Mouse (Mus musculus) CH12.LX (cell line): ENCODE measurements at regions not wholly inside any gene's neighbourhood (a gene's known extent, or its start where the extent isn't known, plus 50 kb on each side); places are given as distances from the start of the nearest gene placed in this dataset.

Experiments
- DNase-seq: peaks from one replicate; pipeline ENCODE4 v3.0.0-alpha.2; 2013; ENCODE audit errors: extremely low read depth
- H3K27ac ChIP-seq: 2 replicates; pipeline ENCODE4 v1.5.1; 2012; ENCODE audit warnings: low read depth, mild to moderate bottlenecking, control low read depth, moderate library complexity; ENCODE audit not compliant: insufficient read depth
- H3K27me3 ChIP-seq: replicated peaks from 2 replicates; pipeline ENCODE3; 2012; ENCODE audit warnings: inconsistent platforms
- H3K36me3 ChIP-seq, 2 experiments: replicated peaks in 1 of 2; 2 replicates each; pipeline versions ENCODE3 to v1.6.1; 2012; ENCODE audit warnings: inconsistent platforms in 1 of 2, low read length in 1 of 2, mild to moderate bottlenecking in 1 of 2, mixed read lengths in 1 of 2, moderate library complexity in 1 of 2; ENCODE audit not compliant: control insufficient read depth in 1 of 2, insufficient read depth in 1 of 2
- H3K4me1 ChIP-seq, 2 experiments: 2 replicates each; pipeline ENCODE4 v1.6.1; 2012; ENCODE audit warnings: inconsistent platforms in 1 of 2, moderate library complexity in 1 of 2; ENCODE audit not compliant: insufficient read depth in 2 of 2, control insufficient read depth in 1 of 2
- H3K4me2 ChIP-seq: 2 replicates; pipeline ENCODE4 v1.6.1; 2012; ENCODE audit warnings: low read depth, mild to moderate bottlenecking, control low read depth; ENCODE audit not compliant: poor library complexity, insufficient read depth, severe bottlenecking
- H3K4me3 ChIP-seq, 3 experiments: fragments of 150-350 bp in 1 of 3; sonication (generic) in 1 of 3; replicated peaks in 1 of 3; 2 replicates each; pipeline versions ENCODE3 to v1.5.1; 2011 to 2012; ENCODE audit warnings: low read depth in 2 of 3, low read length in 2 of 3, mild to moderate bottlenecking in 2 of 3, moderate library complexity in 2 of 3, control low read depth in 1 of 3, improper control_type of control experiment in 1 of 3, inconsistent platforms in 1 of 3, mixed read lengths in 1 of 3; ENCODE audit not compliant: poor library complexity in 1 of 3
- H3K79me2 ChIP-seq: replicated peaks from 2 replicates; pipeline ENCODE4 v1.6.1; 2012; ENCODE audit warnings: mild to moderate bottlenecking, moderate library complexity; ENCODE audit not compliant: control insufficient read depth, poor library complexity, insufficient read depth, severe bottlenecking; ENCODE audit errors: extremely low read depth
- H3K9ac ChIP-seq: 2 replicates; pipeline ENCODE4 v1.6.1; 2012; ENCODE audit warnings: low read depth, mild to moderate bottlenecking, control low read depth, moderate library complexity; ENCODE audit not compliant: insufficient read depth
- H3K9me3 ChIP-seq: replicated peaks from 2 replicates; pipeline ENCODE3; 2012; ENCODE audit warnings: low read length, inconsistent platforms, mixed read lengths
- CHD1 ChIP-seq: IDR thresholded peaks from 2 replicates; pipeline ENCODE4 v1.6.1; 2012; ENCODE audit warnings: low read depth, low read length, improper control_type of control experiment, inconsistent platforms
- CTCF ChIP-seq, 2 experiments: IDR thresholded peaks in 1 of 2; conservative IDR thresholded peaks in 1 of 2; 2 replicates each; pipeline ENCODE4 v1.5.1; 2011 to 2012; ENCODE audit warnings: low read depth in 2 of 2, low read length in 2 of 2, improper control_type of control experiment in 1 of 2, inconsistent platforms in 1 of 2, mild to moderate bottlenecking in 1 of 2, moderate library complexity in 1 of 2
- E2F4 ChIP-seq: IDR thresholded peaks from 2 replicates; pipeline ENCODE4 v1.6.1; 2011; ENCODE audit warnings: low read depth, low read length, improper control_type of control experiment; ENCODE audit not compliant: insufficient replicate concordance
- ELF1 ChIP-seq: IDR thresholded peaks from 2 replicates; pipeline ENCODE4 v1.6.1; 2014; ENCODE audit warnings: low read depth, mild to moderate bottlenecking, inconsistent platforms, low read length, improper control_type of control experiment
- EP300 ChIP-seq: IDR thresholded peaks from 2 replicates; pipeline ENCODE4 v1.6.1; 2011; ENCODE audit warnings: low read length, improper control_type of control experiment
- HCFC1 ChIP-seq: IDR thresholded peaks from 2 replicates; pipeline ENCODE4 v1.6.1; 2012; ENCODE audit warnings: low read depth, mild to moderate bottlenecking, inconsistent platforms, low read length, improper control_type of control experiment
- IRF4 ChIP-seq: IDR thresholded peaks from 2 replicates; pipeline ENCODE4 v1.6.1; 2014; ENCODE audit warnings: low read depth, mild to moderate bottlenecking, inconsistent platforms, low read length, improper control_type of control experiment
- JUN ChIP-seq: IDR thresholded peaks from 2 replicates; pipeline ENCODE4 v1.6.1; 2011; ENCODE audit warnings: low read depth, mild to moderate bottlenecking, low read length, improper control_type of control experiment, moderate library complexity; ENCODE audit not compliant: insufficient read depth
- MAX ChIP-seq: IDR thresholded peaks from 2 replicates; pipeline ENCODE4 v1.6.1; 2011; ENCODE audit warnings: low read length, improper control_type of control experiment
- MAZ ChIP-seq: IDR thresholded peaks from 2 replicates; pipeline ENCODE4 v1.6.1; 2012; ENCODE audit warnings: low read depth, mild to moderate bottlenecking, inconsistent platforms, low read length, improper control_type of control experiment, moderate library complexity
- MEF2A ChIP-seq: IDR thresholded peaks from 2 replicates; pipeline ENCODE4 v1.6.1; 2014; ENCODE audit warnings: low read depth, mild to moderate bottlenecking, inconsistent platforms, low read length, improper control_type of control experiment, borderline replicate concordance
- MXI1 ChIP-seq: IDR thresholded peaks from 2 replicates; pipeline ENCODE4 v1.6.1; 2011; ENCODE audit warnings: mild to moderate bottlenecking, low read depth, low read length, improper control_type of control experiment
- NRF1 ChIP-seq: IDR thresholded peaks from 2 replicates; pipeline ENCODE4 v1.6.1; 2014; ENCODE audit warnings: low read depth, mild to moderate bottlenecking, inconsistent platforms, low read length, improper control_type of control experiment, moderate library complexity
- PAX5 ChIP-seq: IDR thresholded peaks from 2 replicates; pipeline ENCODE4 v1.6.1; 2012; ENCODE audit warnings: low read length, inconsistent platforms, mixed read lengths
- RAD21 ChIP-seq: IDR thresholded peaks from 2 replicates; pipeline ENCODE4 v1.6.1; 2011; ENCODE audit warnings: low read depth, mild to moderate bottlenecking, low read length, improper control_type of control experiment, moderate library complexity
- RCOR1 ChIP-seq: conservative IDR thresholded peaks from 2 replicates; pipeline ENCODE4 v1.6.1; 2012; ENCODE audit warnings: low read depth, mild to moderate bottlenecking, inconsistent platforms, low read length, improper control_type of control experiment
- SMC3 ChIP-seq: IDR thresholded peaks from 2 replicates; pipeline ENCODE4 v1.6.1; 2011; ENCODE audit warnings: low read depth, low read length, improper control_type of control experiment
- TCF12 ChIP-seq: IDR thresholded peaks from 2 replicates; pipeline ENCODE4 v1.6.1; 2014; ENCODE audit warnings: low read depth, mild to moderate bottlenecking, inconsistent platforms, low read length, improper control_type of control experiment
- UBTF ChIP-seq: IDR thresholded peaks from 2 replicates; pipeline ENCODE4 v1.6.1; 2012; ENCODE audit warnings: low read depth, mild to moderate bottlenecking, inconsistent platforms, low read length, improper control_type of control experiment, moderate library complexity
- USF2 ChIP-seq: conservative IDR thresholded peaks from 2 replicates; pipeline ENCODE4 v1.6.1; 2011; ENCODE audit warnings: low read depth, low read length, improper control_type of control experiment
- ZC3H11A ChIP-seq: IDR thresholded peaks from 2 replicates; pipeline ENCODE4 v1.6.1; 2012; ENCODE audit warnings: low read depth, mild to moderate bottlenecking, inconsistent platforms, low read length, improper control_type of control experiment
- ZKSCAN1 ChIP-seq: IDR thresholded peaks from 2 replicates; pipeline ENCODE4 v1.6.1; 2012; ENCODE audit warnings: low read depth, inconsistent platforms, low read length, improper control_type of control experiment, borderline replicate concordance
- ZMIZ1 ChIP-seq: IDR thresholded peaks from 2 replicates; pipeline ENCODE4 v1.6.1; 2012; ENCODE audit warnings: low read depth, mild to moderate bottlenecking, inconsistent platforms, low read length, improper control_type of control experiment
- dilution Hi-C: fragments of 300-500 bp; cut with MboI; formaldehyde crosslinking; loops from 2 replicates; pipeline ENCODE4 v1.14.3; 2020; ENCODE audit warnings: low sequenced_read_pairs; ENCODE audit not compliant: extremely low pct_unique_long_range_greater_than_20kb, extremely low pct_ligation_motif_present
- in situ Hi-C: fragments of 300-500 bp; cut with MboI; formaldehyde crosslinking; loops from 3 replicates; pipeline ENCODE4 v1.14.3; 2019; ENCODE audit warnings: low sequenced_read_pairs, low pct_ligation_motif_present, low pct_unique_long_range_greater_than_20kb, mixed read lengths

DNA sequence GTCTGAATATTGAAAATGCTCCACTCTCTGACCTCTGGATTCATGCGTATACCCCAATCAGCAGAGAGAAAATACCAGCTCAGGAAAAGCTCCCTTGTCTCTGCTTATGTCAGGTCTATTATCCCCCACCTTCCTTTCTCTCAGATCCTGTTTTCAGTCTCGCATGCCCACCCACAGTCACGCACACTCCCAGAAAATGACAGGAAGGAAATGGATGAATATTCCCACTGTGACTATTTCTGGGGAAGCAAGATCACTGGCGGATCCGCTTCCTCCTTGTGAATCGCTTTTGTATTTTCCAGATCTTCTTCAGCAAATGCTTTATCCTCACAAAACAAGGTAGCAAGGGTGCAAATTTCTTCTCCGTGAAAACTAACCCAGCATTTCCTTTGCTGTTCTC is 627.3 kb upstream of the Cdh11 start:
- H3K27ac ChIP-seq = no peak overlapping the region
- no peaks in the 10 kb centered on the region for H3K79me2 ChIP-seq
- TF ChIP-seq HCFC1 (no peak), TCF12 (no peak), SMC3 (no peak), NRF1 (no peak), ZKSCAN1 (no peak), E2F4 (no peak), CHD1 (no peak), USF2 (no peak), MAX (no peak), ZMIZ1 (no peak), ELF1 (no peak), CTCF (conservative IDR thresholded peaks at IDR 0.05 in 1 of 2, IDR thresholded peaks at IDR 0.05 in 1 of 2; ENCODE audit: low read depth in 2 of 2, low read length in 2 of 2) (no peak)
- TF ChIP-seq, all 38 proteins: peak for 0
- H3K27me3 ChIP-seq = no peaks in the 10 kb centered on the region
- no peak overlapping the region for H3K9ac ChIP-seq
- in situ Hi-C loops (no loop called here), dilution Hi-C loops (no loop called here)
- DNase-seq = no peak
- no peaks in the 10 kb centered on the region for H3K9me3 ChIP-seq
- H3K4me2 ChIP-seq = no peak overlapping the region
- H3K4me3 ChIP-seq = no peak overlapping the region
- H3K4me1 ChIP-seq = no peaks in the 10 kb centered on the region
- H3K36me3 ChIP-seq = no peaks in the 10 kb centered on the region

DNA sequence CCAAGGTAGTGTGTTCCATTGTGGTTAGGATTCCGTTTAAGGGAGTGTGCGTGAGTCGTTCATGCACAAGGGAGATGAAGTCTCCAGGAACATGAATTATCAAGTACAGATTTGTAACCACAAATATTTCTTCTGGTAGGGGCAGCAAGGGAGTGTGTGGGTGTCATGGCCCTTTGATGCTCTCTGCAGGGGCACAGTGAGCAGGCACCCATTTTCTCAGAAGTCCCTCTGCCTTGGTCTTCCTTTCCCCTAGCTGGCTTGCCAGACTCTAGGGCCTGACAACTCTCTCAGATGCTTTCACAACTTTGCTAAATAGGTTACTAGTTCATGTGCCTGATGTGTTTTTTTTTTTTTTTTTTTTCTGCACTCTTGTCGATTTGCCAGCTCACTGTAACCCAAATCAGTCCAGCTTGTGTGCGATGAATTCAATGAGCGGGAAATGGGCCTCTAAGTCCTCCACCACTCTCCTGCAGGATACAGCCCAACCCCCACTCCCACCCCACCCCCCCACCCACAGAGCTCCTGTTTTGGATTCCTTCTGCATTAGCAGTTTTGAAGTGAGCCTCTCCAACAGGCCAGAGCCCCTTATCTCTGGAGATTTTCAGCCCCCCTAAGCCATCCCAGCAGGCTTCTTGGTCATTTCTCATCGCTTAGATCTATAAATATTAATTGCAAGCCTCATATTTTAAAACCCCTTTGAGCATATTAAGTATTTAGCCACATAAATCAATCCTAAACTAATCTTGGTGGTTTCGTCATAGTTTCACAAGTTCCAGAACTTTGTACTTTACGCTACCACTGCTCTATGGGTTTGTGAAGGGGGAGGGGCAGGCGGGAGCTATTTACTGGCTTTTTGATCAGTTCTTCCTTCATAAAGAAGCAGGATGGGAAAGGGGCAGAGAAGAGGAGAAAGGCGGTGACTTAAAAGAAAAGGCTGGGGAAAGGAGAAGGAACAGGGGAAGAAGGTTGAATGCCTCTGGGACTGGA is 628.4 kb upstream of the Cdh11 start:
- dilution Hi-C loops = no loop called here
- Histone ChIP-seq H3K4me3 (no peak overlapping the region), H3K79me2 (no peaks in the 10 kb centered on the region), H3K4me2 (no peak overlapping the region), H3K36me3 (no peaks in the 10 kb centered on the region), H3K27me3 (no peaks in the 10 kb centered on the region), H3K9ac (no peak overlapping the region), H3K4me1 (no peaks in the 10 kb centered on the region), H3K9me3 (no peaks in the 10 kb centered on the region), H3K27ac (no peak overlapping the region)
- TF ChIP-seq CTCF (conservative IDR thresholded peaks at IDR 0.05 in 1 of 2, IDR thresholded peaks at IDR 0.05 in 1 of 2; ENCODE audit: low read depth in 2 of 2, low read length in 2 of 2) (no peak), EP300 (no peak), JUN (no peak), MXI1 (no peak), RCOR1 (no peak), USF2 (no peak), PAX5 (no peak), IRF4 (no peak), ZMIZ1 (no peak), MEF2A (no peak), RAD21 (no peak), UBTF (no peak), ZC3H11A (no peak), MAZ (no peak)
- DNase-seq = no peak
- in situ Hi-C loops = no loop called here
